In the genomic region with DNA sequence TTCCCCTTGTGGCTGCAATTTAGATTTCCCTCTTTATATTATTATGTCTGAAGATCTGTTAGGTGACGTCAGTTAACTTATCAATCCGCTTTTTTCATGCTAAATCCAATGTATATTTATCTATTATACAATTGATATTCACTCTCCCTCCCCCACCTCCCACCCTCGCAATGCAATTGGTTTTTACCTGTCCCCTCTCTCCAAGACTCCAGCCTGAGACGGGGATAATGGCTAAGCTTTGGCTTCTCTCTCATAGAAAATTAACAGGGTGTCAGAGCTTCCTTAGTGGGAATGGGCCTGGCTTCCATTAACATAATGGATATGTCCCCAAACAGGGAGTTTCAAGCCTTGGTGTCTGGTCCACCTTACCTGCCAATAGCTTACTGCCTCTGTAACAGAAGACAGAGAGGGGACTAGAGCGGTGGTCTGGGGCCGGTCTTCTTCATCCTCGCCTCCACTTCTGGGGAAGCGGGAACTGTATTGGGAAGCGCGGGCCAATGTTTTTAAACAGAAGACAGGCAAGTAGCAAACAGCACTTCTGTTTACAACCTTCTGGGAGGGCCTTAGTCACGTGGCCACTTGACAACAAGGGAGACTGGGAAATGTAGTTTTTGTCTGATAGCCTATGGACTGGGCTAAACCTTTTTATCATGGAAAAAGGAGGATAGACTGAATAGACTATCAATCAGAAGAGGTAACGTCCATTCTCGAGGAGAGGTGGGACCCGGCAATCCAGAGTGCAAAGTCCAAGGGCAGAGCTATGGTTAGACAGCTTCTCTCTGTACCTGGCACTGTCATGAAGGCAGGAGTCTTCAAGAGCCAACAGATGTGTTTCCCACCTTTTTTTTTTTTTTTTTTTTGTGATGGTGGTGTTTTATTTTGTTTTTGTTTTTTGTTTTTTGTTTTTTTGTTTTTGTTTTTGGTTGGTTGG, we compare ENCODE assay signal across 8 mouse cellular contexts.
DNase-seq lines count a peak whose midpoint lies in the region; ATAC-seq and TF ChIP-seq lines count a peak whose summit lies in the region.

No protein-coding gene starts in this region.

- H3K4me1 ChIP-seq in testis, adult 2 months (ENCODE audit: control insufficient read depth, insufficient read depth, low read length): no peaks in the 10 kb centered on the region
- no peaks in the 10 kb centered on the region; the same call in 1 of the 2 replicates for H3K4me1 ChIP-seq in embryonic facial prominence, embryonic 12.5 days
- peaks cover 10% of the 10 kb centered on the region for H3K4me1 ChIP-seq in hindbrain, embryonic 10.5 days (replicated peaks)
- no peaks in the 10 kb centered on the region for H3K4me1 ChIP-seq in lung, postnatal 0 days (ENCODE audit: insufficient read depth, low read depth, low read length)

- H3K27ac ChIP-seq in testis, adult 2 months (ENCODE audit: control insufficient read depth, insufficient read depth, low read depth, low read length): no peak overlapping the region
- H3K27ac ChIP-seq in embryonic facial prominence, embryonic 12.5 days: no peak overlapping the region
- peak overlapping the region; percentile 64; the same call in 1 of the 2 replicates for H3K27ac ChIP-seq in hindbrain, embryonic 10.5 days
- H3K27ac ChIP-seq in lung, postnatal 0 days (ENCODE audit: low read length): no peak overlapping the region

- WGBS in embryonic facial prominence, embryonic 12.5 days: 23% methylated on average over 14 of the region's 14 CpGs
- WGBS in hindbrain, embryonic 10.5 days: 28% methylated on average over 14 of the region's 14 CpGs
- 26% methylated on average over 14 of the region's 14 CpGs for WGBS in lung, postnatal 0 days

- TF ChIP-seq EP300 in lung, postnatal 0 days (IDR thresholded peaks at IDR 0.05): no peak

- no peaks in the 10 kb centered on the region for H3K27me3 ChIP-seq in testis, adult 2 months (ENCODE audit: control insufficient read depth, insufficient read depth, low read length)
- H3K27me3 ChIP-seq in embryonic facial prominence, embryonic 12.5 days: no peaks in the 10 kb centered on the region
- H3K27me3 ChIP-seq in hindbrain, embryonic 10.5 days (ENCODE audit: insufficient read depth, poor library complexity, severe bottlenecking): no peaks in the 10 kb centered on the region
- no peaks in the 10 kb centered on the region for H3K27me3 ChIP-seq in lung, postnatal 0 days (replicated peaks; ENCODE audit: insufficient read depth, low read length)

- no peaks in the 10 kb centered on the region for H3K36me3 ChIP-seq in testis, adult 2 months (ENCODE audit: control insufficient read depth, insufficient read depth, low read length)
- no peaks in the 10 kb centered on the region for H3K36me3 ChIP-seq in embryonic facial prominence, embryonic 12.5 days
- no peaks in the 10 kb centered on the region for H3K36me3 ChIP-seq in hindbrain, embryonic 10.5 days
- no peaks in the 10 kb centered on the region for H3K36me3 ChIP-seq in lung, postnatal 0 days (ENCODE audit: insufficient read depth, low read length)

- H3K9me3 ChIP-seq in embryonic facial prominence, embryonic 12.5 days: no peaks in the 10 kb centered on the region
- no peaks in the 10 kb centered on the region for H3K9me3 ChIP-seq in hindbrain, embryonic 10.5 days
- no peaks in the 10 kb centered on the region for H3K9me3 ChIP-seq in lung, postnatal 0 days (ENCODE audit: low read length)

- TF ChIP-seq POLR2A in testis, adult 2 months (IDR thresholded peaks at IDR 0.05; ENCODE audit: control insufficient read depth, low read depth, low read length): no peak

- H3K4me2 ChIP-seq in embryonic facial prominence, embryonic 12.5 days (replicated peaks): peak overlapping the region; percentile 52
- peak overlapping the region; percentile 60 for H3K4me2 ChIP-seq in lung, postnatal 0 days (replicated peaks; ENCODE audit: low read depth, low read length)

- DNase-seq in testis, postnatal 14 days (ENCODE audit: low spot score): no peak
- peak; percentile 23 for DNase-seq in hindbrain, embryonic 10.5 days (ENCODE audit: low spot score)
- DNase-seq in layer of hippocampus, postnatal 10 days (ENCODE audit: low spot score in 2 of 2): peak; percentile 27 to 28
- DNase-seq in lung, postnatal 0 days (ENCODE audit: low spot score): peak; percentile 89
- peak; percentile 36 for DNase-seq in right cerebral cortex, postnatal 25 days
- DNase-seq in gastrocnemius, postnatal 14 days: no peak

- ATAC-seq in embryonic facial prominence, embryonic 12.5 days (ENCODE audit: insufficient number of reproducible peaks, insufficient read depth, low FRiP score, low TSS enrichment): peak; percentile 64; the same call in 1 of the 2 replicates
- peak; percentile 92 for ATAC-seq in lung, postnatal 0 days

- H3K9ac ChIP-seq in embryonic facial prominence, embryonic 12.5 days: no peak overlapping the region
- peak overlapping the region; percentile 43; the same call in 1 of the 2 replicates for H3K9ac ChIP-seq in lung, postnatal 0 days (replicated peaks; ENCODE audit: low read depth)

- intact Hi-C loops in gastrocnemius, postnatal 14 days (cut with DNase I; ENCODE audit: low total_unique reads): no loop called here

- TF ChIP-seq CTCF in testis, adult 2 months (IDR thresholded peaks at IDR 0.05; ENCODE audit: control insufficient read depth, insufficient read depth, insufficient replicate concordance, low read depth, low read length): no peak
- TF ChIP-seq CTCF in lung, postnatal 0 days (IDR thresholded peaks at IDR 0.05): no peak

- H3K4me3 ChIP-seq in testis, adult 2 months (ENCODE audit: control insufficient read depth, low read depth, low read length): peak overlapping the region; percentile 31; the same call in 1 of the 2 replicates
- H3K4me3 ChIP-seq in embryonic facial prominence, embryonic 12.5 days: peak overlapping the region; percentile 35
- H3K4me3 ChIP-seq in hindbrain, embryonic 10.5 days: peak overlapping the region; percentile 49
- H3K4me3 ChIP-seq in lung, postnatal 0 days (ENCODE audit: low read depth, low read length): peak overlapping the region; percentile 39

Comparison
In these comparisons a context has a peak if more than half of its experiments do, and no peak if none do; other contexts are left out.
1. DNase-seq: peak in hindbrain, embryonic 10.5 days (single experiment), layer of hippocampus, postnatal 10 days (2 of 2), lung, postnatal 0 days (single experiment) and right cerebral cortex, postnatal 25 days (single experiment); none in testis, postnatal 14 days (single experiment) and gastrocnemius, postnatal 14 days (single experiment).
2. Peak in every context shown above with its lines, with median percentiles within 50 percentile points of each other: H3K4me3 ChIP-seq.